Mouse (Mus musculus): ENCODE measurements at regions not wholly inside any gene's neighbourhood (a gene's known extent, or its start where the extent isn't known, plus 50 kb on each side); places are given as distances from the start of the nearest gene placed in this dataset.

DNA sequence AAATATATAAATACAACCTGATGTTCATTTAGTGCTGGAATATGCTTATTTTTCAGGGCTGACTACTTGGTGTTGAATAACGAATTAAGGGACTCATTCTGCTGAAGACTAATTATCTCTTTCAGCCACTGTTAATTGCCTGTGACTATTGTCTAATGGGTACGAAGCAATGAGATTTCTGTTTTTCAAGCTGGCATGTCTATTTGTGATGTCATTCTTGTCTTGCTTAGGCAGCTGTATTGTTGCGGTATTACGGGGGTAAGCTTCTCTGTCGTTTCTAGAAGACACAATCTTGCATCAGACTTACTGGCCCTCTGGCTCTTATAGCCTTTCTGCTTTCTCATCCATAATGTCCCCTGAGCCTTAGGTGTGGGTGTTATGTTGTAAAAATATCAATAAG is 70.7 kb upstream of the Otogl start:
- TF ChIP-seq ZC3H11A (IDR thresholded peaks at IDR 0.05; ENCODE audit: low read depth, low read length): no peak
- TF ChIP-seq ZNF384 (IDR thresholded peaks at IDR 0.05; ENCODE audit: low read depth, low read length): no peak
- TF ChIP-seq POLR2A (IDR thresholded peaks at IDR 0.05; ENCODE audit: control insufficient read depth in 1 of 2, insufficient read depth in 1 of 2, low read depth in 1 of 2, low read length in 2 of 2, poor library complexity in 1 of 2): no peak
- no peak for TF ChIP-seq GATA1 (IDR thresholded peaks at IDR 0.05; ENCODE audit: low read depth, low read length)
- no peak for TF ChIP-seq CTCF (IDR thresholded peaks at IDR 0.05 in 2 of 3, conservative IDR thresholded peaks at IDR 0.05 in 1 of 3; ENCODE audit: control insufficient read depth in 1 of 3, insufficient read depth in 1 of 3, low read depth in 2 of 3, low read length in 3 of 3, poor library complexity in 1 of 3, severe bottlenecking in 1 of 3)
- no peak for TF ChIP-seq USF1 (IDR thresholded peaks at IDR 0.05; ENCODE audit: low read depth, low read length)
- no peak for TF ChIP-seq POLR2AphosphoS5 (IDR thresholded peaks at IDR 0.05; ENCODE audit: borderline replicate concordance, low read depth, low read length)
- TF ChIP-seq USF2 (IDR thresholded peaks at IDR 0.05; ENCODE audit: borderline replicate concordance in 1 of 2, insufficient read depth in 1 of 2, low read depth in 1 of 2, low read length in 2 of 2): no peak

Measured in MEL (cell line).